Mouse (Mus musculus): ENCODE measurements at regions not wholly inside any gene's neighbourhood (a gene's known extent, or its start where the extent isn't known, plus 50 kb on each side); places are given as distances from the start of the nearest gene placed in this dataset.

DNA sequence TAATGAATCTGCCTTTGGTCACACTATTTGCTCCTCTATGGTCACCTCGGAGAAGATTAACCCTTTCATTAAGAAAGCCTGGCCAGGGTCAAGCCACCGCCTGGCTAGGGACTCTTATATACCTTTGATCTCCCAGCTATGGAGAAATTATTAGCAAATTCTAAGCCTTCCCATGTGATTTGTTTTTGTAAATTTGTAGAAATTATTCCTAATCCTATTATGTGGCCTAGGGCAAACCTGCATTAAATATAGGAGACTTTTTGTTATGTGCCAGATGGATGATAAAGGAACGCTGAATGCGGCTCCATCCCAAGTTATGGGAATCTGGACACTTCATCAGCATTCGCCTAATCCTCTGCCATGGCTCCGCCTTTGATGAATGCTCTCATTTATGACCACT, 70.4 kb upstream of the Tmco5 start:
- in situ Hi-C loops (cut with MboI, MseI), result no loop called here

DNA sequence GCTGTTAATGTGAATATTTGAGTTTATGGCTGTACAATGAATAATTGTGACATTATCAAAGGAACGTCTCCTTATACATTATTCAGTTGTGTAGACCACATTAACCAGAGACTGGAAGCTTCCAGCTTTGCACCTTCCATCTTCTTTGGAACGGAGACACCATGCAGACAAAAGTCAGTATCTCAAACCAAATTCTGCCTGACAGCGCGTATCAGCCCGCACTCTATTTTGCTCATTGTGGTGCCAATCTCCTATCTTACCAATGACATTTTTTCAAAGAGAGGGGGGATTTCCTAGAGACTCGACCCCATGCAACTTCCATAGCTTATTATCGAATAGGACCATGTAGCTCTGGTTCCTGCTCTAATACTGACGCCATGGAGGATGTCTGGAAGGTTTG, 69.9 kb upstream of the Tmco5 start:
- in situ Hi-C loops (cut with MboI, MseI), result no loop called here

DNA sequence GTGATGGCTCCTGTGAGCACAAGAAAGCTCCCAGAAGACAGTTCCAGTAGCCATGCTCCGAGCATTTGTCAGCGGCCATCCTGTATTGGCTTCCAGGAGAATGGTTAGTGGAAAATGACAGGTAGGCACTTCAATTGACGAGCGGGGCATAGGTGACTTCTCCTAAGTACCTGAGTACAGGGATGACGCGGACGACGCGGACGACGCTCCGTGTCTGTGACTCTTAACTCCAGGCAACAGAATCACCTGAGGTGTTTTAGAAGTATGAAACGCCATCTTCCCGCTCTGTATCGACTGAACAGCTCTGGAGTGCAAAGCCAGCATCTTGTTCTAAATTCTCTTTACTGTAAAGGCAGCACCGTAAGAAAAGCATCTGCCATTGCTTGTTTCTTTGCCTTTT, 68.4 kb upstream of the Tmco5 start:
- in situ Hi-C loops (cut with MboI, MseI), result loop anchor here (10.0 kb wide), 1 partner anchor 625 kb away; no protein-coding TSS in a partner anchor

DNA sequence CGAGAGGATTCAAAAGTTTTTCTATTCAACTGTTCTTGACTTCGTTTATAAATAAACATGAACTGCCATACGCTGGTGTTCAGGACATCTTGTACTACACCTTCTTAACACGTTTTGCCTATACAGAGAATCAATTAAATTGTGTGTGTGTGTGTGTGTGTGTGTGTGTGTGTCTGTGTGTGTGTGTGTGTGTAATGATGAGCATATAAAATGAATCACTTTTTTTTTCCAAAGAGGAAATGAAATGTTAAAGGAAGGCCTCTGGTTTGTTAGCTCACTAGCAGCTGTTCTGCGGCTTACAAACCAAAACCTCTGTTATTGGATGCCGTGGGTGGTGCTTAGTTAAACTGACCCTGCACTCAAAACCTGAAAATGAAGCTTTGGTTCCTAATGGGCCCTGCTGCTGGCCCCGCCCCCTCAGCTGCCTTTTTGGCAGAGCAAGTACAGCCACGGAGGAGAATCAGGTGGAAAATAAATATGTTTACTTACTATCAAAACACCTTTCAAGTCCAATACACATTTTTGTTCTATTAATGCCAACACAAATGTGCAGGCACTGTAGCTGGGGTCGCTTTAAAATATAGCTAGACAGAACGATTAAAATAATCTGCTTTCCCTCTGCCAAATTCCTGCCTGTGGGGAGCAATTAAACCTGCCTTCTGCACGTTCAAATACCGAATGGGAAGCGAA, 65.5 kb upstream of the Tmco5 start:
- in situ Hi-C loops (cut with MboI, MseI), result loop anchor here (10.0 kb wide), 1 partner anchor 628 kb away; no protein-coding TSS in a partner anchor

DNA sequence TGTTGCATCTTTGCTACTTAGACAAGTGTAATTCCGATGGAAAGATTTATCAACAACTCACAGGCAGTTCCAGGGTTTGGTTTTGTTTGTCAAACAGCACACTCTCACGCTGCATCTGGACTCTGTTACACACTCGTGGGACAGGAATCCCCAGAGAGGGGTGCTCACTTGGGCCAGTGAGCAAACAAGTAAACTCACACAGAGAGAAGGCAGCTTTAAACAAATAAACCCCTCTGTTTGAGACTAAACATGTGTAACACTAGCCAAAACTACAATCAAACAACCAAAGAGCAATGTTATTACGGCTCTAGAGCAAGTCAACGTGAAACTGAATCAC, 65.0 kb upstream of the Tmco5 start:
- in situ Hi-C loops (cut with MboI, MseI), result loop anchor here (10.0 kb wide), 1 partner anchor 629 kb away; no protein-coding TSS in a partner anchor

DNA sequence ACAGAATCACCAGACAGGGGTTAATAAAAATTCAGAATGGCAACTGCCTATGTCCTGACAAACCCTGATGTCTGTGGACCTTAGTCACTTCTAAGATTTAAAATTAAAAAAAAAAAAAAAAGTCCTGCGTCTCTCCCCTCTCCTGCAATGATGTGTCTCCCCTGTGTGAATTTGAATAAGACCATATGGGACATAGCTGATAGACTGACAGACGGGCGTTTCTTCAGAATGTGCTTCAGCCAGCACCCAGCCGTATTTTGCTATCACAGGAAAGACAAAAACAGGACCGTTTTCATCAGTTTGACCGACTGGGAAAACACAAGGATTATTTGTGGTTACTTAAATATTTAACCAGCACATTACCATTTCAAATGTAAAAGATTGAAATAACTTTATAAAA, 61.4 kb upstream of the Tmco5 start:
- in situ Hi-C loops (cut with MboI, MseI), result loop anchor here (10.0 kb wide), 1 partner anchor 632 kb away; no protein-coding TSS in a partner anchor

DNA sequence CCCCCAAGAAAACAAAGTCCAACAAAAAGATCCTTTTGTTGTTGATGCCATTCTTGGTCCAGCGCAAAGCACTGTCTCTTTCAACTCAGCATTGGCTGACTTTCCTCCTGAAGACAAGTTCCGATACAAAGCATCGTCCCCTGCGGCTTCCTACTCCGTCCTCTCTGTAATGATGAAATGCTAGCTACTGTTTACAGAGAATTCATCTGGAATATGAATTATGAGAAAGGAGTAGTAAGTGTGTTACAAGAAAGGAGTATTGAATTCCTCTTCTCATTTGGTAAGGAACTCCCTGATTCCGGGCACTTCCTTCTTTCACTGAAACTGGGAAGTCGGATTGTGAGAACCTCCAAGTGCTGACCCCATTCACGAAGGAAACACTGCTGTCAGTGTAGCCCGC, 60.9 kb upstream of the Tmco5 start:
- in situ Hi-C loops (cut with MboI, MseI), result loop anchor here (10.0 kb wide), 1 partner anchor 633 kb away; no protein-coding TSS in a partner anchor

DNA sequence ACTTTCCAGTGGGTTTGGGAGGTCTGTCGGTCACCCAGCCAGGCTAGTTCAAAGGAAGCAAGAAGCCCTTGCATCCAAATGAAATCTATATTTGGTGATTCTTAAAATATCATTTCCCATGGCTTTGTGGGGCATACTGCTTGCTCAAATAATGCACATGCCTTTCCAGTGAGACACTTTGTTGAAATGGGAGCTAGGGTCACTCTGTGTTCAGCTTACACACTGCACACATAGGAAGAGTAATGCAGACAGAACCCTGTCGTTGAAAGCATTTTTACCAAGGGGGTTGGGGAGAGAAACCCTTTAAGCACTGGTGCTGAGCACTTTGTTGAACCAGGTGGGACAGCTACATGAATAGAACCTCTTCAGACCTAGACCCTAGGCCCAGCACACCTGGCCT, 59.9 kb upstream of the Tmco5 start:
- in situ Hi-C loops (cut with MboI, MseI), result loop anchor here (10.0 kb wide), 1 partner anchor 634 kb away; no protein-coding TSS in a partner anchor

DNA sequence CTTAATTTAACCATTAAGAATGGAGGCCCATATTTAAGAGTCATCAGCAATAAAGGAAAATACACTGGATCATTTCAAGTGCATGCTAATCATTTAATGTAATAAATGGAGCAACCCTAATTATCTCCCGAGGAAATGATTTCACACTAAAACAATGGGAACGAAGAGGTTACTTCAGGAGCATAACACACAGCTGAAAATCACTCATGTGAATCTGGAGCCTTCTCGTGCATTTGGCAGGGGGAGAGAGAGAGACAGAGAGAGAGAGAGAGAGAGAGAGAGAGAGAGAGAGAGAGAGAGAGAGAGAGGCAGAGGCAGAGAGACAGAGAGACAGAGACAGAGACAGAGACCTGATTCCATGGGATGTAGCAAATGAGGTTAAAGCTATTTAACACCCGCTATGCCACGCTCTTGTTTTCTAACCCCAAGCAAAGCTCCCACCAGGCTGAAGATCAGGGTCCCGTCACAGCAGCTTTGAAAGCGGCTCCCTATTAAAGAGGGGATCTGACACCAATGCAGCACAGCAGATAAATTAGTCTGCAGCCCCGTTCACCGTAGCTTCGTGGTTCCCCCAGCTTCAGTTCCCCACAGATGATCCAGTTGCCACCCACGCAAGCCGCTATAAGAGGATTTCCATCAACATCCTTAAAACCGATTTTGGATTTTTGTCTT, 59.3 kb upstream of the Tmco5 start:
- in situ Hi-C loops (cut with MboI, MseI), result loop anchor here (10.0 kb wide), 1 partner anchor 634 kb away; no protein-coding TSS in a partner anchor

DNA sequence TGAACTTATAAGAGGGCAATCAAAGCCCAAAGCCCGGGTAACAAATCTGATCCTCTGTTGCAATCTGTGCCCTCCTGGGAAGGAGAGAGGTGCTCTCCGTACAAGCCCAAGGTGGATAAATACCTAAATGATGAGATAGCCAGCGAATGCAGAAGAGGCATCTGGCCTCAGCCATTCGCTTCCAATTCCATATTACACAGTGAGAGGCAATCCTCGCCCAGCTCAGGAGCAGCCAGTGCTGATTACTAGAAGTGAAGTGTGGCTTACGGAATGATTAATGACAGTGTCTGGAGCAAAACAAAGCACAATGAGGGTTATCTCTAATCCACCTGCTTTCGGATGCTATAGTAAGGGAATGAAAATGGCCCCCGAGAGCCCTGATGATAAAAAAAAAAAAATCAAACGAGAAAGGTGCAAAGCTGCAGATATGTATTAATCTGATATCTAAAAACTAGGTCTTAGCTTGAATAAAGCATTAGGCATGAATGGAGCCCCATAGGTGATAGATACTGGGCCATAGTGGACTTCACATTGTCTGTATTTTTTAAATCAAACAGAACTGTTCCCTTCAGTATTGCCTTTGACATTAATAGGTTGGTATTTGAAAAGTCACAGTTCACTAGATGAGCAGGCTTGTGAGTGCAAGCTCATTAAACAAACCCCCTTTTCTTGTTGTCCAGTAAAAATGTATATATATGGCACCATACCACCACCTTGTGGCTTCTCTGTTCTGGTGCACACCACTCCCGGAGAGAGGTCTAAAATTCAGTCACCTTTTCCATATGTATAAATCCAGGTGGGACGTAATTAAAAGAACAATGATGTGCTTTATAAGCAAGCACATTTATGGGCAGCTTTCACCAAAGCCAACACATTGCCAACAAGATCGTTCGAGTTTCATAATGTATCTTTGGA, 57.4 kb upstream of the Tmco5 start:
- in situ Hi-C loops (cut with MboI, MseI), result loop anchor here (10.0 kb wide), 1 partner anchor 966 kb away; no protein-coding TSS in a partner anchor

Measured in T-helper 1 cell (primary cell).